Mouse (Mus musculus): Measurements from ENCODE around the gene Slc38a2. TPM values are rescaled to one million over a fixed set of nuclear protein-coding genes. Genes with fewer than 3 reads are reported as not detected.

Slc38a2 gene
- total and polyA plus RNA-seq, 2 experiments = 22.1 to 73.9 TPM

GRCm38 (mm10) chr15:96713758-96714675, 14.5 kb upstream of the Slc38a2 start:
- H3K27ac ChIP-seq (replicated peaks; ENCODE audit: insufficient read depth, low read depth, low read length) = no peak overlapping the region
- no peaks in the 10 kb centered on the region for H3K79me2 ChIP-seq (ENCODE audit: control insufficient read depth, insufficient read depth, low read length)
- peaks cover 12% of the 10 kb centered on the region for H3K4me1 ChIP-seq (ENCODE audit: control insufficient read depth, insufficient read depth, low read length)
- H3K4me3 ChIP-seq (ENCODE audit: insufficient read depth, low read depth, low read length) = no peak overlapping the region
- peak; percentile 54 for DNase-seq (ENCODE audit: extremely low read depth, low read depth, low spot score)
- 97% methylated on average over 5 of the region's 7 CpGs for WGBS
- no peaks in the 10 kb centered on the region for H3K36me3 ChIP-seq (ENCODE audit: control insufficient read depth, insufficient read depth, low read length)
- no peak overlapping the region for H3K9ac ChIP-seq (ENCODE audit: low read depth, low read length)
- TF ChIP-seq POLR2A (IDR thresholded peaks at IDR 0.05; ENCODE audit: extremely low read depth, insufficient read depth, low read length) (no peak), CTCF (IDR thresholded peaks at IDR 0.05; ENCODE audit: low read depth, low read length) (no peak)
- H3K27me3 ChIP-seq (ENCODE audit: control insufficient read depth, insufficient read depth, low read length) = no peaks in the 10 kb centered on the region

- Histone ChIP-seq H3K27me3 (ENCODE audit: control insufficient read depth, insufficient read depth, low read length) (no peaks in the 10 kb centered on the region), H3K4me1 (ENCODE audit: control insufficient read depth, insufficient read depth, low read length) (peaks cover 14% of the 10 kb centered on the region), H3K79me2 (ENCODE audit: control insufficient read depth, insufficient read depth, low read length) (no peaks in the 10 kb centered on the region), H3K4me3 (ENCODE audit: insufficient read depth, low read depth, low read length) (no peak overlapping the region), H3K27ac (replicated peaks; ENCODE audit: insufficient read depth, low read depth, low read length) (no peak overlapping the region), H3K9ac (ENCODE audit: low read depth, low read length) (no peak overlapping the region), H3K36me3 (ENCODE audit: control insufficient read depth, insufficient read depth, low read length) (no peaks in the 10 kb centered on the region)
- DNase-seq (ENCODE audit: extremely low read depth, low read depth, low spot score) = no peak
- TF ChIP-seq CTCF (IDR thresholded peaks at IDR 0.05; ENCODE audit: low read depth, low read length) (no peak), POLR2A (IDR thresholded peaks at IDR 0.05; ENCODE audit: extremely low read depth, insufficient read depth, low read length) (no peak)
- WGBS = 95% methylated on average over 5 of the region's 5 CpGs
Measured at GRCm38 (mm10) chr15:96712338-96712737, 12.8 kb upstream of the Slc38a2 start.

- no peak overlapping the region for H3K4me3 ChIP-seq (ENCODE audit: insufficient read depth, low read depth, low read length)
- no peaks in the 10 kb centered on the region for H3K27me3 ChIP-seq (ENCODE audit: control insufficient read depth, insufficient read depth, low read length)
- no peak for DNase-seq (ENCODE audit: extremely low read depth, low read depth, low spot score)
- 83% methylated on average over 11 of the region's 11 CpGs for WGBS
- H3K79me2 ChIP-seq (ENCODE audit: control insufficient read depth, insufficient read depth, low read length) = no peaks in the 10 kb centered on the region
- H3K27ac ChIP-seq (replicated peaks; ENCODE audit: insufficient read depth, low read depth, low read length) = no peak overlapping the region
- H3K4me1 ChIP-seq (ENCODE audit: control insufficient read depth, insufficient read depth, low read length) = peaks cover 10% of the 10 kb centered on the region
- H3K36me3 ChIP-seq (ENCODE audit: control insufficient read depth, insufficient read depth, low read length) = no peaks in the 10 kb centered on the region
- TF ChIP-seq CTCF (IDR thresholded peaks at IDR 0.05; ENCODE audit: low read depth, low read length) = no peak
- TF ChIP-seq POLR2A (IDR thresholded peaks at IDR 0.05; ENCODE audit: extremely low read depth, insufficient read depth, low read length) = no peak
- H3K9ac ChIP-seq (ENCODE audit: low read depth, low read length) = no peak overlapping the region
Measured at GRCm38 (mm10) chr15:96711664-96712063, 12.1 kb upstream of the Slc38a2 start.

GRCm38 (mm10) chr15:96710352-96711114, 11.0 kb upstream of the Slc38a2 start:
- H3K9ac ChIP-seq (ENCODE audit: low read depth, low read length) = peak overlapping the region; percentile 76
- WGBS = 18% methylated on average over 15 of the region's 15 CpGs
- H3K79me2 ChIP-seq (ENCODE audit: control insufficient read depth, insufficient read depth, low read length) = no peaks in the 10 kb centered on the region
- TF ChIP-seq POLR2A (IDR thresholded peaks at IDR 0.05; ENCODE audit: extremely low read depth, insufficient read depth, low read length) = no peak
- no peak for TF ChIP-seq CTCF (IDR thresholded peaks at IDR 0.05; ENCODE audit: low read depth, low read length)
- no peaks in the 10 kb centered on the region for H3K36me3 ChIP-seq (ENCODE audit: control insufficient read depth, insufficient read depth, low read length)
- peak overlapping the region; percentile 63 for H3K4me3 ChIP-seq (ENCODE audit: insufficient read depth, low read depth, low read length)
- H3K4me1 ChIP-seq (ENCODE audit: control insufficient read depth, insufficient read depth, low read length) = peaks cover 5% of the 10 kb centered on the region
- DNase-seq (ENCODE audit: extremely low read depth, low read depth, low spot score) = peak; percentile 70
- H3K27ac ChIP-seq (replicated peaks; ENCODE audit: insufficient read depth, low read depth, low read length) = peak overlapping the region; percentile 96
- H3K27me3 ChIP-seq (ENCODE audit: control insufficient read depth, insufficient read depth, low read length) = no peaks in the 10 kb centered on the region

- Histone ChIP-seq H3K36me3 (ENCODE audit: control insufficient read depth, insufficient read depth, low read length) (no peaks in the 10 kb centered on the region), H3K79me2 (ENCODE audit: control insufficient read depth, insufficient read depth, low read length) (no peaks in the 10 kb centered on the region), H3K4me3 (ENCODE audit: insufficient read depth, low read depth, low read length) (peak overlapping the region; percentile 69), H3K27me3 (ENCODE audit: control insufficient read depth, insufficient read depth, low read length) (no peaks in the 10 kb centered on the region), H3K9ac (ENCODE audit: low read depth, low read length) (peak overlapping the region; percentile 90), H3K27ac (replicated peaks; ENCODE audit: insufficient read depth, low read depth, low read length) (peak overlapping the region; percentile 96), H3K4me1 (ENCODE audit: control insufficient read depth, insufficient read depth, low read length) (peaks cover 5% of the 10 kb centered on the region)
- DNase-seq (ENCODE audit: extremely low read depth, low read depth, low spot score) = peak; percentile 86
- TF ChIP-seq POLR2A (IDR thresholded peaks at IDR 0.05; ENCODE audit: extremely low read depth, insufficient read depth, low read length) = peak; percentile 83
- no peak for TF ChIP-seq CTCF (IDR thresholded peaks at IDR 0.05; ENCODE audit: low read depth, low read length)
- under 1% methylated on average over 80 of the region's 80 CpGs for WGBS
Measured at GRCm38 (mm10) chr15:96709491-96710351, 10.2 kb upstream of the Slc38a2 start.

All from liver, adult 2 months (tissue).